Mouse (Mus musculus): ENCODE measurements around the gene Ldb1. TPM values are rescaled to one million over a fixed set of nuclear protein-coding genes. Genes with fewer than 3 reads are reported as not detected.
A peak's percentile ranks its signal among the peaks of the same experiment; 100 is the strongest.
"Not testable (repeated sequence)": the region's sequence is repeated elsewhere in the genome, so short reads cannot be mapped to it uniquely, and the experiment has no call there.

The Ldb1 gene
- polyA plus RNA-seq, 1 experiment from 2014 or later, result 114 TPM

DNA sequence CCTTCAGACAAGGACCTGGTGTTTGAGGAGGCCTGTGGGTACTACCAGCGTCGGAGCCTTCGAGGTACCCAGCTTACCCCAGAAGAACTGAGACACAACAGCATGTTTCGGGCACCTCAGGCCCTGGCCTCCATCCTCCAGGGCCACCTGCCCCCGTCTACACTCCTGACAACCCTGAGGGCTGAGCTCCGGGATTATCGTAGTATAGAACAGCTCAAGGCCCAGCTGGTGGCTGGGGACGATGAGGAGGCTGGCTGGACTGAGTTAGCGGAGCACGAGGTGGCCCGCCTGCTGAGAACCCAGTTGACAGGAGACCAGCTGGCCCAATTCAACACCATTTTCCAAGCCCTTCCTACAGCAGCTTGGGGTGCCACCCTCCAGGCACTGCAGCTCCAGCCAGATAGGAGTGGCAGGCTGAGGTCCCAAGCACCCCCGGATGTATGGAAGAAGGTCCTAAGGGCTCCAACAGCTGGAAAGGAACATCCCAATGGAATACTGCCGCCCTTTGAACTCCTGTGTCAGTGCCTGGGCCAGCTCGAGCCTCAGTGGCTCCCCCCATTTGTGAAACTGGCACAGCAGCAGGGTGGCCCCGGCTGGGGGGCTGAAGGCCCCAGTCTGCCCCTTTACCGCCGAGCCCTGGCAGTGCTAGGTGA lies 40.1 kb downstream of the Ldb1 start:
- Histone ChIP-seq H3K4me1 (peaks cover 23% of the 10 kb centered on the region), H3K9me3 (no peaks in the 10 kb centered on the region), H3K36me3 (peaks cover 15% of the 10 kb centered on the region), H3K27me3 (peaks cover 3% of the 10 kb centered on the region; the same call in 1 of the 2 replicates), H3K4me3 (0 out of 2 replicates have a peak overlapping the region, but pooled peaks have one; percentile 73), H3K27ac (no peak overlapping the region), H3K4me2 (replicated peaks) (peak overlapping the region; percentile 98; the same call in 1 of the 2 replicates), H3K9ac (no peak overlapping the region)
- ATAC-seq (ENCODE audit: low FRiP score, low read depth), result no peak
- 79% methylated on average over 17 of the region's 17 CpGs for WGBS

DNA sequence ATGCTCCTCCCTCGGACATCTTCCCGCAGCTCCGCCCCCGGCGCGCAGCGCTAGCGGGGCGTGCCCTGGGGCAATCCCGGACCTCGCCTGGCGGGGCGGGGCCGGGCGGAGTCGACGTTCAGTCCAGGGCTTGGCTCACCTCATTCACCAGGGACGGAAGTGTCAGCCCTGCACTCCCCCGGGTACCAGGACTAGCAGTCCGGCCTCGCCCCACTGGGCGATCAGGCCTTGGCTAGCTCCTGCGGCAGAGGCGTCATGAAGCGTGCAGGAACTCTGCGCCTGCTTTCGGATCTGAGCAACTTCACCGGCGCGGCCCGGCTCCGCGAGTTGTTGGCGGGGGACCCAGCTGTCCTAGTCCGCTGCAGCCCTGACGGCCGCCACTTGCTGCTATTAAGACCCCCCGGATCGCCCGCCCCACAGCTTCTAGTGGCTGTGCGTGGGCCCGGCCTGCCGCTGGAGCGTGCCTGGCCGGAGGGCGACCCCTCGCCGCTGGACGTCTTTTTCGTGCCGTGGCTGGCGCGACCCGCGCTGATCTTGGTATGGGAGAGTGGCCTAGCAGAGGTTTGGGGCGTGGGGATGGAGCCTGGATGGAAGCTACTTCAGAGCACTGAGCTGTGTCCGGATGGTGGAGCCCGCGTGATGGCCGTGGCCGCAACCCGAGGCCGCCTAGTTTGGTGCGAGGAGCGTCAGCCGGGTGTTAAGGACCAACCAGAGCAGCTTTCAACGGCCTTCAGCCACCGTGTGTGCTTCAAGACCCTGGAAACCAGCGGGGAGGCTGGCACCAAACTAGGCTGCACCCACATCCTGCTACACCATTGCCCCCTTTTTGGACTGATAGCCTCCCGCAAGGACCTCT lies 41.4 kb downstream of the Ldb1 start, which contains the start of gene Hps6:
TSS of gene Hps6 (plus strand) at position 138 of the 856 bp plus-strand sequence.
- ATAC-seq (ENCODE audit: low FRiP score, low read depth), result peak; percentile 73

DNA sequence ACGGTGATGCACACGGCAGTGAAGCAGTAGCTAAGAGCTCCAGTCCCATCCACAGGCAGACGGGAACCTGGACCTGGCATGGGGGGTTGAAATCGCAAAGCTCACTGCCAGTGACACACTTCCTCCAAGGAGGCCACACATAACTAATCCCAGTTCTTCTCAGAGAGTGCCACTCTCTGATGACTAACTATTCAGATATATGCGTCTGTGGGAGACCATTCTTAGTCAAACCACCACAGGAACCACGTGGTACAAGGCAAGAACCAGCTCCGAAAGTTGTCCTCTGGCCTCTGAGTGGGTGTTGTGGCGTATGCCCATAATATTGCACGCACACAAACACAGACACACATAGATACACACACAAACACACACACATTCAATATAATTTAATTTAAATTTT lies 42.7 kb downstream of the Ldb1 start:
- H3K9me3 ChIP-seq, result no peaks in the 10 kb centered on the region
- no peak overlapping the region for H3K4me3 ChIP-seq
- peaks cover 26% of the 10 kb centered on the region for H3K4me1 ChIP-seq
- H3K36me3 ChIP-seq, result peaks cover 9% of the 10 kb centered on the region; the same call in 1 of the 2 replicates
- ATAC-seq (ENCODE audit: low FRiP score, low read depth), result no peak
- H3K27ac ChIP-seq, result no peak overlapping the region
- WGBS, result 82% methylated on average over 9 of the region's 9 CpGs
- peaks cover 3% of the 10 kb centered on the region; the same call in 1 of the 2 replicates for H3K27me3 ChIP-seq
- H3K9ac ChIP-seq, result no peak overlapping the region
- no peak overlapping the region for H3K4me2 ChIP-seq (replicated peaks)

More for the DNA sequence above, 41.4 kb downstream of the Ldb1 start, which contains the start of gene Hps6:
- H3K9me3 ChIP-seq, result no peaks in the 10 kb centered on the region
- H3K4me3 ChIP-seq, result peak within 1 kb of the TSS; percentile 73
- H3K36me3 ChIP-seq, result peaks cover 15% of the 10 kb centered on the region
- H3K9ac ChIP-seq, result peak within 1 kb of the TSS; percentile 84
- H3K4me1 ChIP-seq, result peaks cover 23% of the 10 kb centered on the region
- peaks cover 3% of the 10 kb centered on the region; the same call in 1 of the 2 replicates for H3K27me3 ChIP-seq
- WGBS, result 1% methylated on average over 70 of the region's 70 CpGs
- peak within 1 kb of the TSS; percentile 98 for H3K4me2 ChIP-seq (replicated peaks)
- no peak within 1 kb of the TSS for H3K27ac ChIP-seq

DNA sequence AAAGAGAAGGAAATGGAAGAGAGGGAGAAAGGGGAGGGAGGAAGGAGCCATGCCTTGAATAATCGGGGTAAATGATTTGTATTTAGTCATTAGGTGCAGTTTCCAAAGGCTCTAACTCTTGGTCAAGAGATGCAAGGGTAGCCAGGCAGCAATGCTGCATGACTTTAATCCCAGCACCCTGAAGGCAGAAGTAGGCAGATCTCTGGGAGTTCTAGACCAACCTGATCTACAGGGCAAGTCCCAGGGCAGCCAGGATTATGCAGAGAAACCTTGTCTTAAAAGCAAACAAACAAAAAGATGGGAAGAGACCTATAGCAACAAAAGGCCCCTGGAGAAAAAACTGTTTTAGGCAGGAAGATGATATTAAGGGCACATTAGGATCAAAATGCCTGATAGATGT lies 45.6 kb downstream of the Ldb1 start:
- no peak overlapping the region for H3K4me2 ChIP-seq (replicated peaks)
- WGBS, result 61% methylated on average over 1 of the region's 1 CpGs
- ATAC-seq (ENCODE audit: low FRiP score, low read depth), result no peak

DNA sequence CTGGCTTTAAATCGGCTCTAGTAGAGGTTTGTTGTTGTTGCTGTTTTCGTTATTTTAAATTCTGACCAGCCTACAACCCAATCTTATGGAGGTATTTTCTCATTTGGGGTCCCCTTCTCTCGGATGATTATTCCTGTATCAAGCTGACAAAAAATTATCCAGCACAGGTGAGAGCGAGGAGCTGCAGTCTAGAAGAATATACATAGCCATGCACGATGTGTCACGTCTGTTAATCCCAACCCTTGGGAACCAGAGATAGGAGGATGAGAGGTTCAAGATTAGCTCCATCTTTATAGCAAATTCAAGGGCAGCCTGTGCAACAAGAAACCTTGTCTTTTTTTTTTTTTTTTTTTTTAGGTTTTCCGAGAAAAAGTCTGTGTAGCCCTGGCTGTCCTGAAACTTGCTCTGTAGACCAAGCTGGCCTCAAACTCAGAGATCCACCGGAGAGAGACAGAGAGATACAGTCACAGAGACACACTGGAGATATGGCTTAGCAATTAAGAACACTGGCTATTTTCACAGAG lies 46.3 kb downstream of the Ldb1 start:
- no peaks in the 10 kb centered on the region for H3K9me3 ChIP-seq
- ATAC-seq (ENCODE audit: low FRiP score, low read depth), result no peak
- H3K4me1 ChIP-seq, result peaks cover 12% of the 10 kb centered on the region
- no peak overlapping the region for H3K9ac ChIP-seq
- H3K4me3 ChIP-seq, result peak overlapping the region; percentile 85
- peak overlapping the region; percentile 69 for H3K4me2 ChIP-seq (replicated peaks)
- 9% methylated on average over 8 of the region's 8 CpGs for WGBS
- H3K27ac ChIP-seq, result no peak overlapping the region
- peaks cover 7% of the 10 kb centered on the region for H3K36me3 ChIP-seq
- peaks cover 3% of the 10 kb centered on the region; the same call in 1 of the 2 replicates for H3K27me3 ChIP-seq

More for the DNA sequence above, 45.6 kb downstream of the Ldb1 start:
- Histone ChIP-seq H3K27me3 (peaks cover 3% of the 10 kb centered on the region; the same call in 1 of the 2 replicates), H3K9ac (no peak overlapping the region), H3K27ac (no peak overlapping the region), H3K4me3 (no peak overlapping the region), H3K36me3 (peaks cover 7% of the 10 kb centered on the region), H3K9me3 (no peaks in the 10 kb centered on the region), H3K4me1 (peaks cover 18% of the 10 kb centered on the region)

DNA sequence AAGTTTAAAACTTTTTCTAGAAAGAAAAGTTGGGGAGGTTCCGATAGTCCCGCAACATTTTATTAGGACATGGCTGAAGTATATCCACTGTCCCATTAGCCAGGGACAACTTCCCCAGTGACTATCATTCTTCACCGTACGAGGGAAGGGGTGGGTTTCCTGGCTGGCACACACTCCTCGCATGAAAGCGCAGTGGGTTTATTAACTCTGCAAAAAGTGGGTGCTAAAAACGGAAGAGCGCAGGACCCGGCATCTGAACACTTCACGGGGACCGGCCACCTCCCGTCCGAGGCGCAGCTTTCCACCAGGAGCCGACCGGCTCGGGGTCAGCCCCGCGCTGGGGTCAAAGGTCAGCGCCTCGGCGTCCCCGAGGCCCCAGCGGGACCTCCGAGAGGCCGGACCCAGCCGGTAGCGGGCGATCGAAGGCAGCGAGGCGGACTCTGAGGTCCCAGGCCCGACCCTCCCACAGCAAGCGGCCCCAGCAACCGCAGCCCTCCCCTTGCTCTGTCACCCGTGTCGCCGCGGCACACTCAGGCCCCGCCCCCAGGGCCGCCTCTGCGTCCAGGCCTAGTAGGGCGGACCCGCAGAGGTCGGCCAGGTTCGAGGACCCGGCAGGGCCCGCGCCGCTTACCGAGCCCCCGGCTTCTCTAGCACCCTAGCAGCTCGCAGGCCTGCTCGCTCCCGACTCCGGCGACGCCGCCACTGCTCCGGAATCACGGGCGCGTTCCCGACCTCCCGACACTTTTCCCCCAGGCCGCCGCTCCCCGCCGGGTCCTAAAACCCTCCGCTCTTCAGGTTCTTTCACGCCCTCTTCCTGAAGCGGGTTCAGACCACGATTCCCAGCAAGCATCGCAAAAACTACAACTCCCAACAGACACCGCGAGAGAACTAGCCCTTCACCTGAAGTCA lies 47.0 kb downstream of the Ldb1 start, which contains the start of gene Armh3:
TSS of gene Armh3 (minus strand) at position 704 of the 909 bp plus-strand sequence.
- ATAC-seq (ENCODE audit: low FRiP score, low read depth), result peak; percentile 92
- H3K36me3 ChIP-seq, result peaks cover 7% of the 10 kb centered on the region
- WGBS, result 1% methylated on average over 76 of the region's 76 CpGs
- no peaks in the 10 kb centered on the region for H3K9me3 ChIP-seq
- H3K4me3 ChIP-seq, result peak within 1 kb of the TSS; percentile 85
- H3K27ac ChIP-seq, result peak within 1 kb of the TSS; percentile 92
- peak within 1 kb of the TSS; percentile 95 for H3K9ac ChIP-seq
- H3K27me3 ChIP-seq, result peaks cover 3% of the 10 kb centered on the region; the same call in 1 of the 2 replicates
- H3K4me1 ChIP-seq, result peaks cover 9% of the 10 kb centered on the region
- H3K4me2 ChIP-seq (replicated peaks), result peak within 1 kb of the TSS; percentile 69

DNA sequence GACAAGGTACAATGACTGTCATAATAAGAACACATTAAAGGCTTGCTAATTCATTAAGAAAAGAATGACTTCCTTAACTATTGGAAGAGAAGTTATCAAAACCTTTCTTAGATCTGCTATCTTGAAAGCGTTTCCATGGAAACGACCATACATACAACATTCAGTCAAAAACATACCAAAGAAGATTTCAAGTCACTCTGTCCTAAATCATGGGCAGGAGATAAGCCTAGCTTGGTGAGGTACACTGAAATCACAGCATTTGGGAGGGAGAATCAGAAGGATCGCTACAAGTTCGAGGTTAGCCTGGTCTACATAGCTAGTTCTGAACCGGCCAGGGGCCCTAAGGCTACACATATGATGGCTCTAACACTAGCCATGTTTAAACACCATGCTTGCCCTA lies 47.6 kb downstream of the Ldb1 start:
- H3K27ac ChIP-seq, result peak overlapping the region; percentile 92; the same call in 1 of the 2 replicates
- peak overlapping the region; percentile 85 for H3K4me3 ChIP-seq
- peaks cover 3% of the 10 kb centered on the region; the same call in 1 of the 2 replicates for H3K27me3 ChIP-seq
- H3K4me2 ChIP-seq (replicated peaks), result peak overlapping the region; percentile 69
- 67% methylated on average over 5 of the region's 5 CpGs for WGBS
- peaks cover 7% of the 10 kb centered on the region for H3K36me3 ChIP-seq
- H3K9me3 ChIP-seq, result no peaks in the 10 kb centered on the region
- no peak for ATAC-seq (ENCODE audit: low FRiP score, low read depth)
- H3K4me1 ChIP-seq, result peaks cover 9% of the 10 kb centered on the region
- peak overlapping the region; percentile 95 for H3K9ac ChIP-seq

DNA sequence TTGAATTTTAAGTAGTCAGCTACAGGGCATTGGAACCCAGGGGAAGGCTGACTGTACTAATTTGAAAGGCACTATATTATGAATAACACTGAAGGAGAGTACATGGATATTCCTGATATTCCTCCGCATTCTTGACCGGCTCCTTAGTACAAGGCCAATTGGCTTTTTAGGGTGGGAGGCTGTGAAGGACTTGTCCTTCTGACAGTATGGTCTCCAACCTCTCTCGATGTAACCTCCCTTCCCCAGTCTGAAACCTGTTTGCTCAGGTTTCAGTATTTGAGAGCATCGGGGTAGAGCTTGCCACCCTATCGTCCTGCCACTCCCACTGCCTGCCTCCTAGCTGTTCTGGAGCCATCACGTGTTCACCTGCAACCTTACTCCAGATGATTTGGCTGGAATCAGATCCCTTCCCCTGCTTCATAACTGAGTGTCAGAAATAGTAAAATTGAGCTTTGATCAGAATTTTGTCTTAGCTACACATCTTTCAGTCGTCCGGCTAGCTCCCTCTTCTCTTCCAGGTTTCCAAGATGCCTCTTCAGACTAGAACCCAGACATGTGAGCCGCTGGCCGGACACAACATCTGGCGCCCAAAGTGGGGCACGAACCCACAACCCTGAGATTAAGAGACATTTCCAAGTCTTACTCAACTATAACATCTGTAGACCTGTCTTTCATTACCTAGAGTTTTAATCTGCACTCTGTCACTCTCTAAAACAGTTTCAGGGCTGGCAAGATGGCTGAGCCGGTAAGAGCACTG lies 50.9 kb downstream of the Ldb1 start:
- Histone ChIP-seq H3K27ac (no peak overlapping the region), H3K4me3 (no peak overlapping the region), H3K36me3 (peaks cover 7% of the 10 kb centered on the region), H3K4me2 (replicated peaks) (no peak overlapping the region), H3K9ac (no peak overlapping the region), H3K4me1 (peaks cover 9% of the 10 kb centered on the region), H3K27me3 (no peaks in the 10 kb centered on the region), H3K9me3 (no peaks in the 10 kb centered on the region)
- ATAC-seq (ENCODE audit: low FRiP score, low read depth), result no peak
- WGBS, result 95% methylated on average over 13 of the region's 13 CpGs

DNA sequence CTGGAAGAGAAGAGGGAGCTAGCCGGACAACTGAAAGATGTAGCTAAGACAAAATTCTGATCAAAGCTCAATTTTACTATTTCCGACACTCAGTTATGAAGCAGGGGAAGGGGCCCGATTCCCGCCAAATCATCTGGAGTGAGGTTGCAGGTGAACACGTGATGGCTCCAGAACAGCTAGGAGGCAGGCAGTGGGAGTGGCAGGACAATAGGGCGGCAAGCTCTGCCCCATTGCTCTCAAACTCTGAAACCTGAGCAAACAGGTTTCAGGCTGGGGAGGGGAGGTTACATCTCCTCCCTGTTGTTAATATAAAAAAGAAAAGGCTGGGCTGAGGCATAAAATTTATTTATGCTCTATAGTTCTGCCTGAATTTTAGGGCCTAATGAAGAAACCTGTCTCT lies 51.6 kb downstream of the Ldb1 start:
- H3K9me3 ChIP-seq; H3K9ac ChIP-seq; H3K27me3 ChIP-seq; ATAC-seq (ENCODE audit: low FRiP score, low read depth); H3K4me2 ChIP-seq (replicated peaks); H3K4me1 ChIP-seq; H3K36me3 ChIP-seq; H3K4me3 ChIP-seq; H3K27ac ChIP-seq: not testable (repeated sequence)
- WGBS, result 81% methylated on average over 6 of the region's 6 CpGs

DNA sequence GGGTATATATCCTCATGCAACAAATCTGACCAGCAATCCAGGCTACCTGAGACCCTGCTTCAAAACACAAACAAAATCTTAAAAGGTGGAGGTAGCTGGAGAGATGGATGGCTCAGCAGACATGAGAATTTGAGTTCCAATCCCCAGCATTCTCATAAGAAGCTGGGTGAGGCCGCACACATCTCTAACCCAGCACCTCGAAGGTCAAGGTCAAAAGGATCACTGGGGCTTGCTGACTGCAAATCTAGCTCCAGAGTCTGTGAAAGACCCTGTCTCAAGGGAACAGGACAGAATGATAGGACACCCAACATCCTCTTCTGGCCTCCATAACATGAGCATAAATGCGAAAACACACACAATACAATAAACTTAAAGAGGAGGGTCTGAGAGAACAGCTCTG lies 53.8 kb downstream of the Ldb1 start:
- H3K4me3 ChIP-seq, result no peak overlapping the region
- no peak overlapping the region for H3K27ac ChIP-seq
- H3K27me3 ChIP-seq, result no peaks in the 10 kb centered on the region
- no peaks in the 10 kb centered on the region for H3K9me3 ChIP-seq
- no peak overlapping the region for H3K9ac ChIP-seq
- peaks cover 18% of the 10 kb centered on the region for H3K36me3 ChIP-seq
- WGBS, result 93% methylated on average over 3 of the region's 3 CpGs
- ATAC-seq (ENCODE audit: low FRiP score, low read depth), result no peak
- no peaks in the 10 kb centered on the region for H3K4me1 ChIP-seq
- no peak overlapping the region for H3K4me2 ChIP-seq (replicated peaks)

Measured in limb, embryonic 13.5 days (tissue).